Mouse (Mus musculus): Measurements from ENCODE around the gene Camk1g. TPM values are rescaled to one million over a fixed set of nuclear protein-coding genes. Genes with fewer than 3 reads are reported as not detected.

Camk1g gene
- total RNA-seq (2012; rRNA removed) (not detected in 2 replicates), total RNA-seq (2014; rRNA removed) (not detected in 2 replicates), polyA plus RNA-seq (2012; ENCODE audit: insufficient read length, low read depth) (not detected in 2 replicates)

DNA sequence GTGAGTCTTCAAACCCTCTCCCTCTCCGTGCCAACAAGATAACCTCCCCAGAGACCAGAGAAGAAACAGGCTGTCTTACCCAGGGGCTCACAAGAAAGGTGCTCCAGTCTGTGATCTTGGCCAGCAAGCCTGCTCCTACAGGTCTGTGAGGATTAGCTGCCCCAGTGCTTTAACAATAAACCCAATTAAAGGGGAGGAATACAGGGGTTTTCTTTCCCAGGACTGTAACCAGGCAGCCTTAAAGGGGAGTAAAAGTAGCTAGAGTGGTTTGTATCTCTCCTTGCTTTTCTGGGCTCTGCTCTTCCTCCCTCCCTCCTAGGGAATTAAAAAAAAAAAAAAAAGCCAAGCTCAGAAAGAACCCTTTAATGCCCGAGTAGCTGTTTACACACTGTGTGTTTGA lies at the start of gene Camk1g:
Gene Camk1g (minus strand): TSS at position 203 of the 400 bp plus-strand sequence.
- dilution Hi-C loops (cut with MboI; ENCODE audit: extremely low pct_ligation_motif_present, extremely low pct_unique_long_range_greater_than_20kb, low sequenced_read_pairs) (no loop called here), in situ Hi-C loops (cut with MboI; ENCODE audit: low pct_ligation_motif_present, low pct_unique_long_range_greater_than_20kb, low sequenced_read_pairs) (loop anchor here (10.0 kb wide), 1 partner anchor 45 kb away; no protein-coding TSS in a partner anchor)
- H3K27me3 ChIP-seq (replicated peaks), result peaks cover 10% of the 10 kb centered on the region
- H3K4me2 ChIP-seq (ENCODE audit: insufficient read depth, low read depth, poor library complexity, severe bottlenecking), result no peak within 1 kb of the TSS
- no peak within 1 kb of the TSS for H3K4me3 ChIP-seq (replicated peaks in 1 of 3; ENCODE audit: low read depth in 2 of 3, low read length in 2 of 3, poor library complexity in 1 of 3)
- H3K79me2 ChIP-seq (replicated peaks; ENCODE audit: control insufficient read depth, extremely low read depth, insufficient read depth, poor library complexity, severe bottlenecking), result no peaks in the 10 kb centered on the region
- H3K27ac ChIP-seq (ENCODE audit: insufficient read depth, low read depth), result no peak within 1 kb of the TSS
- H3K9ac ChIP-seq (ENCODE audit: insufficient read depth, low read depth), result no peak within 1 kb of the TSS
- H3K9me3 ChIP-seq (replicated peaks; ENCODE audit: low read length), result peaks cover 19% of the 10 kb centered on the region
- H3K36me3 ChIP-seq (replicated peaks in 1 of 2; ENCODE audit: control insufficient read depth in 1 of 2, insufficient read depth in 1 of 2, low read length in 1 of 2), result no peaks in the 10 kb centered on the region
- peaks cover 0 to 18% of the 10 kb centered on the region in 2 experiments; a peak in 2 of 4 replicates for H3K4me1 ChIP-seq (ENCODE audit: control insufficient read depth in 1 of 2, insufficient read depth in 2 of 2)
- TF ChIP-seq ZNF384 (IDR thresholded peaks at IDR 0.05; ENCODE audit: low read depth, low read length) (no peak), NRF1 (IDR thresholded peaks at IDR 0.05; ENCODE audit: low read depth, low read length) (no peak), MAFK (IDR thresholded peaks at IDR 0.05; ENCODE audit: insufficient replicate concordance, low read length) (no peak), PAX5 (IDR thresholded peaks at IDR 0.05; ENCODE audit: low read length) (no peak), BHLHE40 (IDR thresholded peaks at IDR 0.05; ENCODE audit: low read depth, low read length) (no peak), POLR2A (IDR thresholded peaks at IDR 0.05; ENCODE audit: low read depth, low read length) (no peak), NELFE (IDR thresholded peaks at IDR 0.05; ENCODE audit: low read depth, low read length) (no peak)
- peak; percentile 3 for DNase-seq (ENCODE audit: extremely low read depth)

- H3K79me2 ChIP-seq (replicated peaks; ENCODE audit: control insufficient read depth, extremely low read depth, insufficient read depth, poor library complexity, severe bottlenecking), result no peaks in the 10 kb centered on the region
- dilution Hi-C loops (cut with MboI; ENCODE audit: extremely low pct_ligation_motif_present, extremely low pct_unique_long_range_greater_than_20kb, low sequenced_read_pairs), result no loop called here
- DNase-seq (ENCODE audit: extremely low read depth), result no peak
- no peaks in the 10 kb centered on the region for H3K9me3 ChIP-seq (replicated peaks; ENCODE audit: low read length)
- in situ Hi-C loops (cut with MboI; ENCODE audit: low pct_ligation_motif_present, low pct_unique_long_range_greater_than_20kb, low sequenced_read_pairs), result no loop called here
- H3K4me2 ChIP-seq (ENCODE audit: insufficient read depth, low read depth, poor library complexity, severe bottlenecking), result no peak overlapping the region
- H3K4me3 ChIP-seq (replicated peaks in 1 of 3; ENCODE audit: low read depth in 2 of 3, low read length in 2 of 3, poor library complexity in 1 of 3), result no peak overlapping the region
- no peaks in the 10 kb centered on the region for H3K4me1 ChIP-seq (ENCODE audit: control insufficient read depth in 1 of 2, insufficient read depth in 2 of 2)
- no peaks in the 10 kb centered on the region for H3K36me3 ChIP-seq (replicated peaks in 1 of 2; ENCODE audit: control insufficient read depth in 1 of 2, insufficient read depth in 1 of 2, low read length in 1 of 2)
- H3K27ac ChIP-seq (ENCODE audit: insufficient read depth, low read depth), result no peak overlapping the region
- H3K27me3 ChIP-seq (replicated peaks), result peaks cover 92% of the 10 kb centered on the region
- TF ChIP-seq PAX5 (IDR thresholded peaks at IDR 0.05; ENCODE audit: low read length) (no peak), MAX (IDR thresholded peaks at IDR 0.05; ENCODE audit: low read length) (no peak), KAT2A (IDR thresholded peaks at IDR 0.05; ENCODE audit: insufficient replicate concordance, low read length) (no peak), RCOR1 (conservative IDR thresholded peaks at IDR 0.05; ENCODE audit: low read depth, low read length) (no peak), RAD21 (IDR thresholded peaks at IDR 0.05; ENCODE audit: low read depth, low read length) (no peak), JUN (IDR thresholded peaks at IDR 0.05; ENCODE audit: insufficient read depth, low read depth, low read length) (no peak), BHLHE40 (IDR thresholded peaks at IDR 0.05; ENCODE audit: low read depth, low read length) (no peak), ELF1 (IDR thresholded peaks at IDR 0.05; ENCODE audit: low read depth, low read length) (no peak), MYC (IDR thresholded peaks at IDR 0.05; ENCODE audit: low read depth, low read length) (no peak), JUND (conservative IDR thresholded peaks at IDR 0.05; ENCODE audit: low read depth, low read length) (no peak), IRF4 (IDR thresholded peaks at IDR 0.05; ENCODE audit: low read depth, low read length) (no peak)
- no peak overlapping the region for H3K9ac ChIP-seq (ENCODE audit: insufficient read depth, low read depth)
Observed at GRCm38 (mm10) chr1:193419168-193419567, 49.1 kb upstream of the Camk1g start.
